Mouse (Mus musculus): ENCODE results near the gene Prrc2a. TPM values are rescaled to one million over a fixed set of nuclear protein-coding genes. Genes with fewer than 3 reads are reported as not detected.

Prrc2a gene
- polyA plus RNA-seq, 1 experiment = 162 TPM

DNA sequence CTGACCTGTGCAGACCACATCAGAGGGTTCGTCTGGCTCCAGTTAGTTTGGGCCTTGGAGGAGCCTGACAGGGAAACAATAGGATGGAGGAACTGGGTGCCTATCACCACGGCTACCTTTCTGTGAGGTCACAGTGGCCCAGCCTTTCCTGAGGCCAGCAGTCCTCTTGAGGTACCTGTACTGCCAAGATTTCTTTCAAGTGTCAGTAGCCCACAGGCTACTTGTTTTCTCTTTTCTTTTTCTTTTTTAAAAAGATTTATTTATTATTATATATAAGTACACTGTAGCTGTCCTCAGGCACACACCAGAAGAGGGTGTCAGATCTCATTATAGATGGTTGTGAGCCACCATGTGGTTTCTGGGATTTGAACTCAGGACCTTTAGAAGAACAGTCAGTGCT, 11.3 kb upstream of the Prrc2a start, which contains the start of gene Aif1:
Gene Aif1 (minus strand): TSS at position 101 of the 400 bp plus-strand sequence.
- Histone ChIP-seq H3K4me1 (ENCODE audit: control insufficient read depth, insufficient read depth, low read length) (peaks cover 41% of the 10 kb centered on the region), H3K27ac (ENCODE audit: insufficient read depth, low read depth, low read length) (peak within 1 kb of the TSS; percentile 88), H3K4me3 (ENCODE audit: insufficient read depth, low read length) (no peak within 1 kb of the TSS)
- TF ChIP-seq POLR2A (IDR thresholded peaks at IDR 0.05; ENCODE audit: borderline replicate concordance, low read depth, low read length) = no peak

DNA sequence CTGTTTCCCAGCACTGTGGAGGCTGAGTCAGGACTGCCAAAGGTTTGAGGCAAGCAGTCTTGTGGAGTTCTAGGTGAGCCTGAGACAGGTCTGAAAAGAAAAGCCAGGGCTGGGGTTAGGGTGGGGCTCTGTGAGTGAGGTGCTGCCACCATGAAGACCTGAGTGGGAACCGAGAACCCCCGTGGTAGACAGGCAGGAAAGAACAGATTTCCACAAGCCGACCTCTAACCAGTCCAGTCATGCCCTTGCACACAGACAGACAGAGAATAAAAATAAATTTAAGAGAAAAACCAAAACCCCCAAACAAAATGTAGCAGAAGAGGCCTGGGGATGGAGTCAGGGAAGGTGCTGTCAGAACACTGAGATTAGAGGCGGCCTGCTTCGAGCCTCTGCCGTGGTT, 10.7 kb upstream of the Prrc2a start:
- no peak for TF ChIP-seq CTCF (IDR thresholded peaks at IDR 0.05; ENCODE audit: low read depth, low read length)
- no peak for TF ChIP-seq POLR2A (IDR thresholded peaks at IDR 0.05; ENCODE audit: borderline replicate concordance, low read depth, low read length)

DNA sequence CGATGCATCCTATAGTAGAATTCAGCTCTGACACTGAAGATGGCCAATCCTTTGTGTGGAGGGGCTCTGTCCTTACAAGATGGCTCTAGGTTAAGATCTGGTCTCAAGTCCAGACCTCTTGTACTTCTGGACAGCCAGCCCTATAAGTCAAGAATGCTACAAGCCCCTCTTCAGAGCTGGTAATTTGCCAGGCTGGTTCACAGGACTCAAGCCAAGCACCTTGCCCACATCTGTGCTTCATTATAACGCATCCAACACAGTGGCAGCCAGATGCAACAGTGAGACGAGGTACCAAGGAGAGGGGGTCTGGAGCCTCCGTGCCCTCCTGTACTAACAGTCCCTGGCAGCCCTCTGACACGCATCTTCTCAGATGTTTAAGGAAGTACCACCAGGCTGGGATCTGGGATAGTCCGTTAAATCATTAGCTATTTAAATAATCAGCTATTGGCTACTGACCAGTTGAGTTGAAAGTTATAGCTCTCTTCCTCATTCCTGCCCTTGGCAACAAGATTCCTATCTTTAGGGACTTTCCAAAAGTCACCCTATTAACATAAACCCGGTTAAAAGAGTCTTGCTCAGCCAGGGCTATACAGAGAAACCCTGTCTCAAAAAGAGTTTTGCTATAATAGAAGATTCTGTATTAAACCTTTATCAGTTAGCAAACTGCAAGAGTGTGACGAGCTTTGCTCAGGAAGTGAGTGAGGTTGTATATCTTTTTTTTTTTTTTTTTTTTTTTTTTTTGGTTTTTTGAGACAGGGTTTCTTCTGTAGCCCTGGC, 9.7 kb upstream of the Prrc2a start:
- no peak for TF ChIP-seq CTCF (IDR thresholded peaks at IDR 0.05; ENCODE audit: low read depth, low read length)
- TF ChIP-seq POLR2A (IDR thresholded peaks at IDR 0.05; ENCODE audit: borderline replicate concordance, low read depth, low read length) = no peak
- Histone ChIP-seq H3K27ac (ENCODE audit: insufficient read depth, low read depth, low read length) (peak overlapping the region; percentile 88), H3K4me3 (ENCODE audit: insufficient read depth, low read length) (no peak overlapping the region), H3K4me1 (ENCODE audit: control insufficient read depth, insufficient read depth, low read length) (peaks cover 43% of the 10 kb centered on the region)

More for the DNA sequence above, 10.7 kb upstream of the Prrc2a start:
- no peak overlapping the region for H3K4me3 ChIP-seq (ENCODE audit: insufficient read depth, low read length)
- H3K27ac ChIP-seq (ENCODE audit: insufficient read depth, low read depth, low read length) = peak overlapping the region; percentile 88
- peaks cover 43% of the 10 kb centered on the region for H3K4me1 ChIP-seq (ENCODE audit: control insufficient read depth, insufficient read depth, low read length)

DNA sequence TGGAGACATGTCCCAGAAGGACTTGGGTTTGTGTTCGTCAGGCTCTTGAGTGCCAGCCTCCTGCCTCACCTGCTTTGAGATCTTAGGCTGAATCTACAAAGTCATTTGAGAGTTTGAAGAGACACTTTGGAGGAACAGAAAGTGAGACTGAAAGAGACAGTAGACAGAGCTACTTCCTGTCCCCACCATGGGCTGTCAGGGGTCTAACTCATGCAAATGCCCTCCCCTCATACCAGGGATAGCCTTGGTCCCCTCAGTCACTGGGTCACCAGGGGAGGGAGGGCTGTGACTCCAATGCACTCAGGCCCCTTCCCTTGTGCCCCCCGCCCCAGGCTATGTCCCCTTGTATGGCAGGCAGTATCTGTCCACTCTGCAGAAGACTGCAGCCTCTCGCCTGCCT, 8.6 kb upstream of the Prrc2a start:
- peaks cover 41% of the 10 kb centered on the region for H3K4me1 ChIP-seq (ENCODE audit: control insufficient read depth, insufficient read depth, low read length)
- TF ChIP-seq POLR2A (IDR thresholded peaks at IDR 0.05; ENCODE audit: borderline replicate concordance, low read depth, low read length) = no peak
- no peak for TF ChIP-seq CTCF (IDR thresholded peaks at IDR 0.05; ENCODE audit: low read depth, low read length)

DNA sequence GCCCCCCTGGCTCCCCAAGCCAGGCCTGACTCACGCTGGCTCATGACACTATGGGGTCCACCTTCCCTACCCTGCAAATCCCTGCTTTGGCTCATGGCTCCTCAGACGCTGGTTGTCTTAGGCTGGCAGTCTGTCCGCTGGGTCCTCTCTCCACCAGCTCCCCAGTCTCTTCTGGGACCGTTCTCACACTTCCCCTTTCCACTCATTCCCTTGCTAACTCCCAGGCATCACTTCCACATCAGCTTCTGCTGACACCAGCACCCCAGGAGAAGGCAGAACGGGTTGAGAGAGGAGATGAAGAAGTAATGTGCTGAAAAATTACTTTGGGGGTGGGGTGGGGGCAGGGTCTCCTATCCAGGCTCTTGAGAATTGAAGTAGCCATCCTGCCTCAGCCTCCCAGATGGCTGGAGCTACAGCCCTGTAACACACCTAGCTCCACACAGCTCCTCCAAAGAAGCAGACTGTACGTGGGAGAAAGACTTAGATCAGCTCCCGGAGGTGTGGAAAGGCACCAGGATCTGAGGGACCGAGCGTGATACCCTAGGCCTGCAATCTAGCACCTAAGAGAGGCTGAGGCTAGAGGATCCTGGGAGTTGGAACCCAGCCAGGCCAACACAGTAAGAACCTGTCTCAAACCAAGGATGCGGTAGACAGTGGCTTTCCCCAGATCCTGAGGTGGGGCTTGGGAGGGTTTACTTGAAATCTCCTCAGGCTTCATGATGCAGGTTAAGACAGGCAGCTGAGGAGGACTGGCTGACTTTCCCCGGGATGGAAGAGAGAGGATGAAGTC, 7.9 kb upstream of the Prrc2a start:
- Histone ChIP-seq H3K4me1 (ENCODE audit: control insufficient read depth, insufficient read depth, low read length) (peaks cover 41% of the 10 kb centered on the region), H3K27ac (ENCODE audit: insufficient read depth, low read depth, low read length) (peak overlapping the region; percentile 96), H3K4me3 (ENCODE audit: insufficient read depth, low read length) (peak overlapping the region; percentile 78)
- no peak for TF ChIP-seq POLR2A (IDR thresholded peaks at IDR 0.05; ENCODE audit: borderline replicate concordance, low read depth, low read length)
- TF ChIP-seq CTCF (IDR thresholded peaks at IDR 0.05; ENCODE audit: low read depth, low read length) = peak; percentile 17; the same call in 1 of the 2 replicates

More for the DNA sequence above, 8.6 kb upstream of the Prrc2a start:
- Histone ChIP-seq H3K4me3 (ENCODE audit: insufficient read depth, low read length) (no peak overlapping the region), H3K27ac (ENCODE audit: insufficient read depth, low read depth, low read length) (peak overlapping the region; percentile 88)

DNA sequence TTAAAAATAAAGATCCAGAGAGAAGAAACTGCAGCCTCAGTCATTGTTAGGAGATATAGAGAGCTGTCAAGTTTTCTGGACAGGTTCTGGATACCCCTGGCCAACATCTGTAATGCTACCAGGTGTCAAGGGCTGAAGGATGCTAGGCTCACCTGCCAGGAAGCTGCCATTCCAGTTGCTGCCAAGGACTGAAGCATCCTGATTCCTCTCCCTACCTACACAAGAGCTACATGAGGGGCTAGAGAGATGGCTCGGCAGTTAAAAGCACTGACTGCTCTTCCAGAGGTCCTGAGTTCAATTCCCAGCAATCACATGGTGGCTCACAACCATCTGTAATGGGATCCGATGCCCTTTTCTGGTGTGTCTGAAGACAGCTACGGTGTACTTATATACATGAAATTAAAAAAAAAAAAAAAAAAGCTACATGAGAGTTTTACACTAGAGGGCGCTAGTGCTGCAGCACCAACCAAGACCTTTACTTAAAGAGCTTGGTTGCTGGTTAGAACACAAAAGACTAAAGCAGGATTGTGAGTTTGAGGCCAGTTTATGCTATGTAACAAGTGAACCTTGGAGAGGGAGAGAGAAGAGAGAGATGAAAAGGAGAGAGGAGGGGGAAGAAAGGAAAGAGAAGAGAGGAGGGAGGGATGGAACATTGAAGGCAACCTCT, 4.0 kb upstream of the Prrc2a start:
- Histone ChIP-seq H3K27ac (ENCODE audit: insufficient read depth, low read depth, low read length) (no peak overlapping the region), H3K4me3 (ENCODE audit: insufficient read depth, low read length) (no peak overlapping the region), H3K4me1 (ENCODE audit: control insufficient read depth, insufficient read depth, low read length) (peaks cover 35% of the 10 kb centered on the region)
- TF ChIP-seq POLR2A (IDR thresholded peaks at IDR 0.05; ENCODE audit: borderline replicate concordance, low read depth, low read length) = no peak
- no peak for TF ChIP-seq CTCF (IDR thresholded peaks at IDR 0.05; ENCODE audit: low read depth, low read length)

DNA sequence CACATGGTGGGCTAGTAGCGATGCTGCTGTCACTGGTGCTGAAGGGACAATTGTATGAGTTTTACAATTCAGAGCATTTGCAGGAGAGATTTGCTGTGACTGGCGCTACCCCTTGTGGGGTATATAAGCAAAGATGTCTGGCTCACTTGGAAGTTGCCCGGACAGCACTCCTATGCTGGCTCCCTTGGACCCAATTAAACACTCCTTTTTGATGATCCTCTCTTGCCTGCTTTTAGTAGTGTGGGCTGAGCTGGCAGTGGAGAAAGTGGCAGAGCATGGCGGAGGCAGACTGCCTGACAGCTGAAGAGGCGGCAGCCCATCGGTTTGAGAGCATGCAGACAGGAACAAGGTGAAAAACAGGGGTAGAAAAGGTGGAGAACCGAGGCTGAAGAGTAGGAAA, 3.1 kb upstream of the Prrc2a start:
- H3K4me1 ChIP-seq (ENCODE audit: control insufficient read depth, insufficient read depth, low read length) = peaks cover 29% of the 10 kb centered on the region
- H3K4me3 ChIP-seq (ENCODE audit: insufficient read depth, low read length) = no peak overlapping the region
- H3K27ac ChIP-seq (ENCODE audit: insufficient read depth, low read depth, low read length) = no peak overlapping the region
- TF ChIP-seq CTCF (IDR thresholded peaks at IDR 0.05; ENCODE audit: low read depth, low read length) (no peak), POLR2A (IDR thresholded peaks at IDR 0.05; ENCODE audit: borderline replicate concordance, low read depth, low read length) (no peak)

DNA sequence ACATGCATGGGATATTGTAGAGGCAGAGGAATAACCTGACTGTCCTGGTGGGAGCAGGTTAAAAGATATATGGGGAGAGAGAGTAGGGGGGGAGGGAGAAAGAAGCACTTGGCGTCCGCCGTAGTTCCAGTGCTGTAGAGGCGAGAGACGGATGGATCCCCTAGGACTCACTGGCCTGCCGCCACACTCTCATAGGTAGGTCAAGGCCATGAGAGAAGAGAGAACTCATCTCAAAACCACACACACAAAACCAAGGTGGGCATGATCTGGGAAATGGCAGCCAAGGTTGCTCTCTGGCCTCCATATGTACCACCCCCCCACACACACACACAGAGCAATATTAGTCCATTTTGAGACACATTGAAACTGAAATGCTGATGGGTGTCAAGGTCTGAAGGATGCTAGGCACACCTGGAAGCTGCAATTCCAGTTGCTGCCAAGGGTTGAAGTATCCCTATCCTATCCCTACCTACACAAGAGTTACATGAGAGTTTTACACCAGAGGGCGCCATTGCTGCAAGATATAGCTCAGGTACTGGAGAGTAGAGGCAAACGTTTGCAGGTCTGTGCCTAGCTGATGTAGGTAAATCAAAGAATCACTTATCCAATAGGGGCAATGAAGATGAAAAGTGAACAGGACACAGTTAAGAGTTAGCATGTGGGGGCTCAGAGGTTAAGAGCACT, 1.8 kb upstream of the Prrc2a start:
- Histone ChIP-seq H3K4me1 (ENCODE audit: control insufficient read depth, insufficient read depth, low read length) (peaks cover 26% of the 10 kb centered on the region), H3K27ac (ENCODE audit: insufficient read depth, low read depth, low read length) (no peak overlapping the region), H3K4me3 (ENCODE audit: insufficient read depth, low read length) (no peak overlapping the region)
- no peak for TF ChIP-seq POLR2A (IDR thresholded peaks at IDR 0.05; ENCODE audit: borderline replicate concordance, low read depth, low read length)
- TF ChIP-seq CTCF (IDR thresholded peaks at IDR 0.05; ENCODE audit: low read depth, low read length) = no peak

DNA sequence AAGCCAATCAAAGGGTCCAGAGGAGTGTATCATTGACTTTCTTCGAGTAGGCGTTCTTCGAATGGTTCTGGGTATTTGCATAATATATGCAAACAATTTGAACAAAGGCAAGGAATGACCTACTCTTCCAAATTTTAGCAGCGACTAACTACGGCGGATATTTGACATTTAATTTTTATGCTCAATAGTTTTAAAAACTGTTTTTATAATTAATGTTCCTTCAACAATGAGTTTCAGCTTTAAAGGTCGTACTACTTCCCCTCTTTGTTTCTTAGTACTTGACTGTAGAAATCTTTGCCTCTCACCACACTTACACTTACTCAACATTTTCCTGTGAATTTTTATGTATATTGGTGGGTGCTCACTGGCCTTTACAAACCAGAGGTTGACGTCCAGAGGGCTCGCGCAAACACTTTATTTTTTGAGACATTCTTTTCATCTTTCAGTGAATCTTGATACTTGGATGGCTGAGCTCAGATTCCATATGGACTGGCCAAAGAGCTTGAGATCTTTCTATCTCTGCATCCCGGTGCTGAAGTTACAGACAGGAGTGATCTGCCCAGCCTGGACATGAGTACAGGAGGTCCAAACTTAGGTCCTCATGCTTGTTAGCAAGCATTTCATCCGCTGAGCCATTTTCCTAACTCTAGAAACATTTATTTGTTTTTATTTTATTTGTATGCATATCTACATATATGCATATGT, 906 bp upstream of the Prrc2a start:
- TF ChIP-seq CTCF (IDR thresholded peaks at IDR 0.05; ENCODE audit: low read depth, low read length) = no peak
- TF ChIP-seq POLR2A (IDR thresholded peaks at IDR 0.05; ENCODE audit: borderline replicate concordance, low read depth, low read length) = no peak
- peak overlapping the region; percentile 76 for H3K27ac ChIP-seq (ENCODE audit: insufficient read depth, low read depth, low read length)
- peaks cover 18% of the 10 kb centered on the region for H3K4me1 ChIP-seq (ENCODE audit: control insufficient read depth, insufficient read depth, low read length)
- peak overlapping the region; percentile 67 for H3K4me3 ChIP-seq (ENCODE audit: insufficient read depth, low read length)
